Mouse (Mus musculus): ENCODE measurements around the gene Stac2. TPM values are rescaled to one million over a fixed set of nuclear protein-coding genes. Genes with fewer than 3 reads are reported as not detected.

Stac2 gene
- polyA plus RNA-seq, 1 experiment from 2014 or later, result 2.1 TPM

DNA sequence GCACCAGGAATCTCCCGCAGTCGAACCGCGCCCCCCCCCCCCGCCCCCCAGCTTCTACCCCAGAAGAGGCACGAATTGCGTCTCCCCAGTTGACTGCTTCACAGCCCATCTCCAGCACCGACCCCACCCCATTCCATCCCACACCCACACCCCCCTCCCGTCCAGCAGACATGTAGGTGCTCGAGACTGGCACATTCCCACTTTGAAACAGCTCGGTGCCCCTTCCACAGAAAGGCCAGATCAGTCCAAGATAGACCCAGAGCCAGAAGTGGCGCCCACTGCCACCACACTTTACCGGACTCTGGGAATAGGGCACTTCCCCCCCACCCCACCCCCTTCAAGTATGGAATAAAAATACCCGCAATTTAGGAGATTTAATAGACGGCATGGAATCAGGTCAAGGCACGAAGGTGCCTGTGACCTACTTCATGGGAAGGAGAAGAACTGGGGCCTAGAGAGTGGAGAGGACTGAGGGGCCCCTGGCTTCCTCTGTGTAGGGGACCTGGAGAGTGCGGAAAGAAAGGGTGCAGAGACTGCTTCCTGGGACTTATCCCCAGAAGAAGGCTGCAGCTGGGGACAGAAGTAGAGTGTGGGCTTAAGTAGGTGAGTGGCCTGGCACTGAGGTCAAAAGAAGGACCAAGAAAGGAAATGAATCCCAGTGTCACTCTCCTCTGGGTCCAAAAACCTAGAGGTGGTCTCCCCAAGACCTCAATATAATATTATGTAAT is 66.4 kb downstream of the Stac2 start:
- H3K4me1 ChIP-seq, result peaks cover 27% of the 10 kb centered on the region
- H3K36me3 ChIP-seq, result no peaks in the 10 kb centered on the region
- no peak overlapping the region for H3K27ac ChIP-seq
- H3K27me3 ChIP-seq, result peaks cover 42% of the 10 kb centered on the region
- 0 out of 2 replicates have a peak, but pooled peaks have one; percentile 2 for ATAC-seq (ENCODE audit: low FRiP score)
- peak overlapping the region; percentile 66 for H3K4me2 ChIP-seq (replicated peaks)
- no peaks in the 10 kb centered on the region for H3K9me3 ChIP-seq (replicated peaks)
- no peak overlapping the region for H3K9ac ChIP-seq
- peak overlapping the region; percentile 70 for H3K4me3 ChIP-seq
- WGBS, result 36% methylated on average over 13 of the region's 17 CpGs

Small RNAs within 50 kb of the gene (microRNA-seq; reads per million reads assigned to microRNA genes)
- not detected for gene Gm27597

Other genes starting within 250 kb of the Stac2 start
- gene B230217C12Rik, start 212.7 kb downstream of the Stac2 start, polyA plus RNA-seq (2016; fragmentation: Nextera tagmentation; extraction: Ambion mirVana), result 14.1 and 14.8 TPM in 2 replicates
- 0.65 and 0.82 TPM in 2 replicates for gene Fbxo47, start 169.3 kb downstream of the Stac2 start, polyA plus RNA-seq (2016; fragmentation: Nextera tagmentation; extraction: Ambion mirVana)
- 0.13 and 0.26 TPM in 2 replicates for gene Plxdc1, start 67.0 kb downstream of the Stac2 start, polyA plus RNA-seq (2016; fragmentation: Nextera tagmentation; extraction: Ambion mirVana)
- 5.7 and 7.0 TPM in 2 replicates for gene Arl5c, start 57.3 kb downstream of the Stac2 start, polyA plus RNA-seq (2016; fragmentation: Nextera tagmentation; extraction: Ambion mirVana)
- 39.6 and 43.5 TPM in 2 replicates for gene Cacnb1, start 30.4 kb downstream of the Stac2 start, polyA plus RNA-seq (2016; fragmentation: Nextera tagmentation; extraction: Ambion mirVana)
- gene Rpl19, start 26.8 kb downstream of the Stac2 start, polyA plus RNA-seq (2016; fragmentation: Nextera tagmentation; extraction: Ambion mirVana), result 675 and 726 TPM in 2 replicates
- 31.1 and 36.8 TPM in 2 replicates for gene Fbxl20, start 96.9 kb upstream of the Stac2 start, polyA plus RNA-seq (2016; fragmentation: Nextera tagmentation; extraction: Ambion mirVana)
- gene Med1, start 139.8 kb upstream of the Stac2 start, polyA plus RNA-seq (2016; fragmentation: Nextera tagmentation; extraction: Ambion mirVana), result 74.3 and 84.9 TPM in 2 replicates
- gene Cdk12, start 149.6 kb upstream of the Stac2 start, polyA plus RNA-seq (2016; fragmentation: Nextera tagmentation; extraction: Ambion mirVana), result 14.6 and 15.1 TPM in 2 replicates